Mouse (Mus musculus): Measurements from ENCODE around the gene Sspn. TPM values are rescaled to one million over a fixed set of nuclear protein-coding genes. Genes with fewer than 3 reads are reported as not detected.

Sspn gene
- polyA plus RNA-seq, 1 experiment from 2014 or later = 2.9 TPM

DNA sequence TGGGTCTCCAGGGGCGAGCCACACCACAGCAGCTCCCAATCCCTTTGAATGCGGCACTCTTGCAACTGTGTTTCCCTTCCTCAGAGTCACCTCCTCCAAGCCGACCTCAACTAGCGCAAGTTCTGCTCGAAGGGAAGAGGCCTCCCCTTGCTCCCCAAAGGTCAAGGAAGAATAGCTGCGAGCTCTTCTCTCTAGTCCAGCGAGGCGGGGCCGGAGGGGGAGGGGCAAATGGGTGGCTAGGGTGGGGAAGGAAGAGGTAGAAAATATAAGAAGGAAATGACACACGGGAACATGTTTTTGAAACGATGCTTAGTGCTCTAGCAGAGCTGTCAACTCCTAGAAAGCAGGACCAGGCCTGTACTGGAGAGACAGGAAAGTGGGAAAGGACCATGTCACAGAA, 61.1 kb downstream of the Sspn start:
- 82% methylated on average over 11 of the region's 11 CpGs for WGBS
- no peak overlapping the region for H3K27ac ChIP-seq (replicated peaks)
- H3K4me3 ChIP-seq = no peak overlapping the region
- H3K36me3 ChIP-seq (replicated peaks) = no peaks in the 10 kb centered on the region
- DNase-seq (ENCODE audit: low spot score) = no peak
- H3K9me3 ChIP-seq = no peaks in the 10 kb centered on the region
- H3K4me1 ChIP-seq = no peaks in the 10 kb centered on the region
- no peaks in the 10 kb centered on the region for H3K27me3 ChIP-seq (replicated peaks; ENCODE audit: low read depth, poor library complexity, severe bottlenecking)

DNA sequence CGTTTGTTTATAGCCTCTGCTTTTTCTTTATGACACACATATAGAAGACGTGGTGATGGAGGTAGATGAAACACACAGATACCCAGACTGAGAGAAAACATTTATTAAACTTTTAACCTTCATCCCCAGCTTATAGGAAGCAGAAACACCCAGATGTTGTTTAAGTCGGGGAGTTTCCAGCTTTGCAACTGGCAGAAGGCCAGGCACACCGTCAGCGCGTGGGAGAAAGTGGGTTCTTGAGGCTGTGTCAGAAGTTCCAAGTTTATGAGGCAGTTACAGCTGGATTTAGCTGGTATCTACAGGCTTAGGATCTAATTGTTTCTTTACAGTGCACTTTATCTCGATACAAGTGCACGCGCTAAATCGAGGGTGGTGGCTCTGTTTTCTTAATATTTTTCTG, 61.5 kb downstream of the Sspn start:
- H3K9me3 ChIP-seq = no peaks in the 10 kb centered on the region
- no peak overlapping the region for H3K4me3 ChIP-seq
- H3K27ac ChIP-seq (replicated peaks) = no peak overlapping the region
- WGBS = 92% methylated on average over 10 of the region's 10 CpGs
- DNase-seq (ENCODE audit: low spot score) = no peak
- H3K4me1 ChIP-seq = peaks cover 2% of the 10 kb centered on the region
- H3K36me3 ChIP-seq (replicated peaks) = no peaks in the 10 kb centered on the region
- no peaks in the 10 kb centered on the region for H3K27me3 ChIP-seq (replicated peaks; ENCODE audit: low read depth, poor library complexity, severe bottlenecking)

DNA sequence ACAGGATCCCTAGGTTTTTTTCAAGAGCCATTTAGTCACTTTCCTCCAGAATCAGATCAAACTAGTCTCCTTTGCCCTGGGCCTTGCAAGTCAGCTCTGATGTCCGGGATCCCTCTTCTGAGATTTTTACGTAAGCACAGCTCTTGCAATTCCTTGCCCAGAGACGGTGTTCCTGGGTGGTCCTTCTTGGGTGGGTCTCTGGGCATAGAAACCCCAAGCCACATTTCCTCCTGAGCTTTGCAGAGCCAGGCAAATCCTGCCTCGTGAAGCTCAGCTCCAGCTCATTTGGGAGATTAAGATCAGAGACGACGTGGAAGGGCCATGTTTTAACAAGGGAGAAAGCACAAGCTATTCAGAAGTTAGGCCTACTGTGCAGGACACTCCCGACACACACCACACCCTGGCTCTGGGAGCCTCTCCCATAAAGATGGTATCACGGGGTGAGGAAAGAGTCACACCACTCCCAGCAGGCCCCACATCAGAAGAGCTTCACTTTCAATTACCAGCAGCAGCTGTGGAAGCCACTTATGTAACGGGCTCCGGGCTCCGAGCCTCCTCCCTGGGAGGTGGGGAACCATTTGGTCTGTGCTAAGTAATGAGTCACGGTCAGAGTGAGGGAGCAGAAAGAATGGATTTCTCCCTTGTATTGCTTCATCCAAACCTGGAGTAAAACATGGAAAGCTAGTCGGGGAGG, 67.0 kb downstream of the Sspn start:
- H3K9me3 ChIP-seq = no peaks in the 10 kb centered on the region
- H3K27ac ChIP-seq (replicated peaks) = peak overlapping the region; percentile 74
- peaks cover 14% of the 10 kb centered on the region for H3K4me1 ChIP-seq
- no peaks in the 10 kb centered on the region for H3K27me3 ChIP-seq (replicated peaks; ENCODE audit: low read depth, poor library complexity, severe bottlenecking)
- DNase-seq (ENCODE audit: low spot score) = peak; percentile 47
- no peaks in the 10 kb centered on the region for H3K36me3 ChIP-seq (replicated peaks)
- H3K4me3 ChIP-seq = no peak overlapping the region
- 30% methylated on average over 13 of the region's 13 CpGs for WGBS

DNA sequence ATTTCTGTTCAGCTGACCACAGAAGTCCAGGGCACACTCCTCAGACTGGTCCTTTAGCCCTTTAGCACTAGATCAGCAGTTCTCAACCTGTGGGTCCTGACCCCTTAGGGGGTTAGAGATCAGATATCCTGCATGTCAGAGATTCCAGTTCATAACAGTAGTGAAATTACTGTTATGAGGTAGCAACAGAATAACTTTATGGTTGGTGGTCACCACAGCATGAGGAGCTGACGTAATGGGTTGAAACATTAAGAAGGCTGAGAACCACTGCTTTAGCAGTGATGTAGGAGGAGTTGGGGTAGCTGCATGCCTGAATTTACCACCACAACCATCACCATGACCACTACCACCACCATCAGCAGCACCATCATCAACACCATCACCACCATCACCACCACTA, 69.3 kb downstream of the Sspn start:
- Histone ChIP-seq H3K27me3 (replicated peaks; ENCODE audit: low read depth, poor library complexity, severe bottlenecking) (no peaks in the 10 kb centered on the region), H3K27ac (replicated peaks) (no peak overlapping the region), H3K4me3 (no peak overlapping the region), H3K9me3 (no peaks in the 10 kb centered on the region), H3K4me1 (peaks cover 17% of the 10 kb centered on the region), H3K36me3 (replicated peaks) (no peaks in the 10 kb centered on the region)
- DNase-seq (ENCODE audit: low spot score) = no peak
- WGBS = 94% methylated on average over 1 of the region's 1 CpGs

DNA sequence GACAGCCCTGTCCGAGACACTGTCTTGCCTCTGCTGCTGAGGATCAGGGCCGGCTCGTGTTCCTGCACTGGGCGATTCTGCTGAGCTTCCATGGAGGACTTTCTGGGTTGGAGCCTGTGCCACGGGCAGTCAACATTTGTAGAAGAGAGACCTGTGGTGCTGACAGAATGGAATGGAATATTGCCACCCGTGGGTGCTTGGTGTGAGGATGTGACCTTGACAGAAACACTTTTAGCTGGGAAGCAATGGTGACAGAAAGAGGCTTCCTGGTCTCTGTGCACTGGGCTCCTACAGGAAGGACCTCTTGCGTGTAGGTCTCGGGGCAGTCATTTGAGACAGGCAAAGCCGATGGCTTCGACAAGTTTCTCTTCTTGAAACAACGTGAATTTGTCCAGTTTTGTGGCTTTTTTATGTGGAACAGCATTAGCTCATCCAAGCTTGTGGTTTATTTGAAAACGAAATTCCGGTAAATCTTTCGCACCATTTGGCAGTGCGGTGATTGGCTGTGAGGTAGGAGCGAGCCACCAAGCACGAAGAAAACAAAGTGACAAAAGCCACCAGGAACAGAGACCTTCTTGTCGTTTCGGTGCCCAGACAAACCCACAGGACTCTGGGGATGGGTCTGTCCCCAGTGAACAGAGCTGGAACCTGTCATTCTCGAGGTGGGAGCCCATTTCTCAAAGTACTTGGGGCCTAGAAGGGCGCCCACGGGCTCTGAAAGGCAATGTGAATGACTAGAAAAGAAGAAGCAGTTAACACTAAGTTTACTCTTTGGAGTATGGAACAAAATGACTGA, 70.2 kb downstream of the Sspn start:
- Histone ChIP-seq H3K4me1 (peaks cover 25% of the 10 kb centered on the region), H3K36me3 (replicated peaks) (no peaks in the 10 kb centered on the region), H3K9me3 (no peaks in the 10 kb centered on the region), H3K27me3 (replicated peaks; ENCODE audit: low read depth, poor library complexity, severe bottlenecking) (no peaks in the 10 kb centered on the region), H3K27ac (replicated peaks) (no peak overlapping the region), H3K4me3 (no peak overlapping the region)
- WGBS = 89% methylated on average over 22 of the region's 22 CpGs
- no peak for DNase-seq (ENCODE audit: low spot score)

DNA sequence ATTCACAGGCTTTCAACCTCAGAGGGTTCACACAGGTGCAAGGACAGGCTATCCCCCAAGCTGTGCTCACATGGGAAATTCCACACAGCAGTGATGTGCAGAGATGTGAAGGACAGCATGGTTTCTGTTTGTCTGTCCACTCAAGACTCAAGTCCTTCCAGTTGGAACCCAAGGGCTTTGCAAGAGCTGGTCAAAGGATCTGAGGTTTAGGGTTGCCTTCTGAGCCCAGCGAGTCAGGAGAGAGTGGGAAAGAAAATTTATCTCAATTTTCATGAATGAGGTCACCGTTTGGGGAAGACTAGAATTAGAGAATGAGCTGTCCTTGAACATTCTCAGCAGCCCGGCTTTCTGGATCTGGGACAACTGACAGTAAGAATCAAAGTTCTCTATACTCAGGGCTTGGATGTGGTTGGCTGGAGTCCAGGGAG, 72.7 kb downstream of the Sspn start:
- no peak overlapping the region for H3K27ac ChIP-seq (replicated peaks)
- peaks cover 8% of the 10 kb centered on the region; the same call in 1 of the 2 replicates for H3K27me3 ChIP-seq (replicated peaks; ENCODE audit: low read depth, poor library complexity, severe bottlenecking)
- 87% methylated on average over 3 of the region's 3 CpGs for WGBS
- H3K4me1 ChIP-seq = peaks cover 22% of the 10 kb centered on the region
- no peaks in the 10 kb centered on the region for H3K36me3 ChIP-seq (replicated peaks)
- no peak overlapping the region for H3K4me3 ChIP-seq
- H3K9me3 ChIP-seq = no peaks in the 10 kb centered on the region
- no peak for DNase-seq (ENCODE audit: low spot score)

DNA sequence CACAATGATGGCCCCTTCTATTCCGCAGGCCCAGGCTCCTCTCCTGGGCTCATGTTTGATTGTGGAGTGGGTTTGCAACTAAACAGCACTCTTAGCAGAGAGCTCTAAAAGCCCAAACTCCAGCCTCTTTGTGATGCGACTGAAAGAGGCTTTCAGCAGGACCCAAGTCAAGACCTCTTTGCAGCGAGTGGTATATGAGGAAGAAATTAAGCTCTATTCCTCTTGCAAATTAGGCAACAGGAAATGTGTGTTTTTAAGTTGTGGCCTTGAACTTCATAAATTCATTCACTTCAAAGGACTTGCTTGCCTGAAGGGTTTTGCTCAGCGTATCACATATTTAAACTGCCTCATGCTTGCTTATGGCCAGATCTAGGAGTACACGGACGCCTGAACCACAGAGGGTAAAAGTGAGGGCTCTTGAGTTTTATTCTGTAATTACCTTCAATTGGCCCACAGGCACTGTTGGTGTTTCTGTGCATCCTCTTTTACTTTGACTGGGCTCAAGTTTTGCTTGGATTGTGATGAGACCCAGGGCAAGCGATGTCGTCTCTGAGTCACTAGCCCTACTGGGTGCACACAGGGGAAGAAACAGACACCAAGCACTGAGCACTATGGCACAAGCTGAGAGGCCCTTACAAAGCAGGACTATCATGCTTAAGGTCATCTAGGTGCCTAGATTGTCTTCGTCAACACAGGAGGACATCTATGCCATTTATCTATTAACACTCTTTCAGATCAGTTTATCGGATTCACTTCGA, 73.9 kb downstream of the Sspn start:
- H3K27me3 ChIP-seq (replicated peaks; ENCODE audit: low read depth, poor library complexity, severe bottlenecking) = peaks cover 17% of the 10 kb centered on the region
- H3K36me3 ChIP-seq (replicated peaks) = no peaks in the 10 kb centered on the region
- H3K4me1 ChIP-seq = peaks cover 23% of the 10 kb centered on the region
- 83% methylated on average over 11 of the region's 11 CpGs for WGBS
- no peaks in the 10 kb centered on the region for H3K9me3 ChIP-seq
- H3K4me3 ChIP-seq = no peak overlapping the region
- DNase-seq (ENCODE audit: low spot score) = no peak
- H3K27ac ChIP-seq (replicated peaks) = no peak overlapping the region

DNA sequence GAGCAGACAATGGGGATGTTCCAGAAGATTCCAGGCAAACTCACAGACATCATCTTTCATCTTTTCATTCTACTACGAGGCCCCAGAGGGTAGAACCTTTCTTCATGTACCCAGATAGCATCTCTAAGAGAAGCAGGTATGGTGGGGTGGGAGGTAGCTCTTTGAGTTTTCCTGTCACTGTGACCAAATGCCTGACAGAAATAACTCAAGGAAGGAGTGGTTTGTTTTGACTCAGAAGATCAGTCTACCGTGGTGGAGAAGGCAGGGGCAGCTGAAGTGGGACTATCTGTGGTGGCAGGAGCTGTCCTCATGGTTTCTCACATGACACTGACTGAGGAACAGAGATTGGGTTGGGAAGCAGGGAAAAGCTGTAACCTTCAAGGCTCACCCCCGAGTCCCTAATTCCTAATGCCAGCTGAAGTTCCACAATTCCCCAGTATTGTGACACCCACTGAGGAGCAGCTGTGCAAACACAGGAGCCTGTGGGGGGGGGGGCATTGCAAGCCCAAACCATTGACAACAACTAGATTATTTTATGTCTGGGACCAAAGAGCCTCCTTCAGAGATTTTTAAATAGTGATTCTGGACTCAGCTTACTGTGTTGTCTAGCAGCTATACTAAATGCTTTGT, 74.6 kb downstream of the Sspn start:
- no peak for DNase-seq (ENCODE audit: low spot score)
- Histone ChIP-seq H3K36me3 (replicated peaks) (no peaks in the 10 kb centered on the region), H3K9me3 (no peaks in the 10 kb centered on the region), H3K27ac (replicated peaks) (no peak overlapping the region), H3K4me1 (peaks cover 28% of the 10 kb centered on the region), H3K4me3 (no peak overlapping the region), H3K27me3 (replicated peaks; ENCODE audit: low read depth, poor library complexity, severe bottlenecking) (peaks cover 22% of the 10 kb centered on the region)
- 59% methylated on average over 3 of the region's 3 CpGs for WGBS

DNA sequence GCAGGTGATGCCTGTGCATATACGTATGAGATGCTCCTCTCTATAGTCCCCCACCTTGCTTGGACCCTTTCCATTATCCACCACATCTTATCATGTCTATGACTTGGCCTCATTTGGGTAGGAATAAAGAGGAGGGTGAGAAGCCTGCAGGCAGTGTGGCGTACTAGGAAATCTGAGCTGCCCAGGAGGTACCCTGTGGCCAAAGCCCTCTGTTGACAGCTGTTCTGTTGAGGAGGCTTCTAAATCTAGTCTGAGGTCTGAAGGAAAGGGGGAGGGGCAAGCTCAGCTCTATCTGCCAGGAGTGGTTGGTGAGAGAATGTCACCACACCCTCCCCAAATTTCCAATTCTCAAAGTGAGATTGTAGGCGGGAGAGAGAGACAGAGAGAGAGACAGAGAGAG, 75.3 kb downstream of the Sspn start:
- H3K4me3 ChIP-seq = no peak overlapping the region
- WGBS = 56% methylated on average over 3 of the region's 3 CpGs
- H3K4me1 ChIP-seq = peaks cover 28% of the 10 kb centered on the region
- H3K9me3 ChIP-seq = no peaks in the 10 kb centered on the region
- no peak for DNase-seq (ENCODE audit: low spot score)
- no peak overlapping the region for H3K27ac ChIP-seq (replicated peaks)
- H3K36me3 ChIP-seq (replicated peaks) = no peaks in the 10 kb centered on the region
- H3K27me3 ChIP-seq (replicated peaks; ENCODE audit: low read depth, poor library complexity, severe bottlenecking) = peaks cover 22% of the 10 kb centered on the region

DNA sequence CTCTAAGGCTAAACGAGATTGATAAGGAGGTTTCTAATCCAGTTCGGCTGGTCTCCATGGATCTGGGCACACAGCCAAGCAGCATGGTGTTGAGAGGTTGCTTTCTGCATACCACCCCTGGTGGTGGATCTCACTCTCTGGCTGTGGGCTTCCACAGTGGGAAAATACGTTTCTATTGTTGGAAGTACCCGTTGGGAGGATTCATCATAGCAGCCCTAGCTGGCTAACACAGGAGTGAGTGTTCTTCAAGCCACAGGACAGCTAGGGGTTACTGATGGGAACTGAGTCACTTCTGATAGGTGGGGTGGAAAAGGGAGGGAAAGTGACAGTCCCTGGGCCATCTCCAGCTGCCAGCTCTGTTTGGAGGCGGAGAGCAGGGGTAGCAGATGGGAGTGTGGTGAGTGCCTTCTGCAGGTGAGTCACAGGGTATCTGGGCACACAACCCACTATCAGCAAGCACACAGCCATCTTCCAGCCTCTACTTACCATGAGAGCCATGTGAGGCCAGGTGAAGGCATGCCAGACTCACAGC, 77.1 kb downstream of the Sspn start:
- no peak overlapping the region for H3K4me3 ChIP-seq
- peaks cover 22% of the 10 kb centered on the region for H3K27me3 ChIP-seq (replicated peaks; ENCODE audit: low read depth, poor library complexity, severe bottlenecking)
- no peaks in the 10 kb centered on the region for H3K9me3 ChIP-seq
- H3K4me1 ChIP-seq = peaks cover 37% of the 10 kb centered on the region
- WGBS = 78% methylated on average over 5 of the region's 5 CpGs
- H3K36me3 ChIP-seq (replicated peaks) = no peaks in the 10 kb centered on the region
- no peak overlapping the region; the same call in 1 of the 2 replicates for H3K27ac ChIP-seq (replicated peaks)
- DNase-seq (ENCODE audit: low spot score) = no peak

DNA sequence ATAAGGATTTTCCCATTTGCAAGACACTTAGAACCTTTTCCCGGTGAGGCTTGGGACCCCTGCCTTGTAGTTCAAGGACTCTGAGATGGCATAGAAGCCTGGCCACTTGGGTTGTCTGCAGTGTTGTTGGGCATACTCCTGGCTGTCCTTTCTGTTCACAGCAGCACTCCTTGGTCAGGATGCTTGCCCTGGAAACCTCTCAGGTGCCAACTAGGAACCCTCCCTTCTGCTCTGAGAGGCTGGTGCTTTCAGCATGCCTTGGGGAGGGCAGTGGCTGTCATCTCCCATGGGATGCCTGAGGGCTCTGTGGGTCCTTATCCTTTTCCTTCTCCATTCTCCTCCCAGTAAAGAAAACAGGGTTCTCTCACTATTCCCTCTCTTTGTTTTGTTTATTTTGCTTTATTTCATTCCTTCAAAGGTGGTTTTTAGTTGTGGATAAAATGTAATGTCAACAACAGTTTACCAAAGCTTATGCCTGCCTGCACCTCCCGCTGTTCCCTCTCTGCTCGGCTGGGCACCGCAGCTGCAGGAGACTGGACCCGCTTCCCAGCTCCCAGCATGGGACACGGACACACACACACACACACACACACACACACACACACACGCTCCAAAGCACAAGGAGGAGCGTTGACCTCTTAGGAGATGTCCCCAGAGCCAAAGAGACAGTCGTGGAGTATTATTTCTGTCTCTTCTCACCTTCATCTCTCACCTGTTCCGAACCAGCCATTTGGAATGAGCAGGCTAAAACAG, 77.9 kb downstream of the Sspn start:
- Histone ChIP-seq H3K27ac (replicated peaks) (no peak overlapping the region), H3K9me3 (no peaks in the 10 kb centered on the region), H3K4me3 (no peak overlapping the region), H3K4me1 (peaks cover 39% of the 10 kb centered on the region), H3K27me3 (replicated peaks; ENCODE audit: low read depth, poor library complexity, severe bottlenecking) (peaks cover 22% of the 10 kb centered on the region), H3K36me3 (replicated peaks) (no peaks in the 10 kb centered on the region)
- 68% methylated on average over 10 of the region's 10 CpGs for WGBS
- DNase-seq (ENCODE audit: low spot score) = no peak
